Mouse (Mus musculus) liver, postnatal 0 days (tissue): ENCODE measurements around the gene Cdv3. TPM values are rescaled to one million over a fixed set of nuclear protein-coding genes. Genes with fewer than 3 reads are reported as not detected.

ENCODE experiments used
- ATAC-seq: fragments of 200-750 bp; cut with Nextera tagmentation; 2 replicates; pipeline ENCODE4 v1.8.0; 2017; ENCODE audit warnings: mild to moderate bottlenecking, moderate library complexity
- DNase-seq: peaks from one replicate; pipeline ENCODE4 v3.0.0-alpha.2; 2016
- H3K27ac ChIP-seq: fragments of 300-500 bp; sonication (generic); 2 replicates; pipeline ENCODE4 v1.5.1; 2014; ENCODE audit warnings: antibody characterized with exemption, moderate library complexity, mild to moderate bottlenecking, low read depth
- H3K27me3 ChIP-seq: fragments of 300-500 bp; sonication (generic); 2 replicates; pipeline ENCODE4 v1.6.1; 2014; ENCODE audit warnings: low read length, control low read depth, mixed read lengths; ENCODE audit not compliant: insufficient read depth
- H3K36me3 ChIP-seq: fragments of 300-500 bp; sonication (generic); replicated peaks from 2 replicates; pipeline ENCODE4 v1.6.1; 2014; ENCODE audit warnings: mild to moderate bottlenecking, control low read depth, low read length, moderate library complexity, mixed read lengths; ENCODE audit not compliant: insufficient read depth
- H3K4me1 ChIP-seq: fragments of 300-500 bp; sonication (generic); 2 replicates; pipeline ENCODE4 v1.6.1; 2014; ENCODE audit warnings: antibody characterized with exemption, mild to moderate bottlenecking, control low read depth; ENCODE audit not compliant: insufficient read depth
- H3K4me2 ChIP-seq: fragments of 300-500 bp; sonication (generic); 2 replicates; pipeline ENCODE4 v1.6.1; 2014; ENCODE audit warnings: low read depth, mild to moderate bottlenecking, low read length, moderate library complexity, mixed read lengths
- H3K4me3 ChIP-seq: fragments of 300-500 bp; sonication (generic); 2 replicates; pipeline ENCODE4 v1.5.1; 2014; ENCODE audit warnings: low read depth, low read length
- H3K9ac ChIP-seq: fragments of 300-500 bp; sonication (generic); replicated peaks from 2 replicates; pipeline ENCODE4 v1.6.1; 2014; ENCODE audit warnings: mild to moderate bottlenecking, moderate library complexity
- H3K9me3 ChIP-seq: fragments of 300-500 bp; sonication (generic); 2 replicates; pipeline ENCODE4 v1.6.1; 2016; ENCODE audit warnings: mild to moderate bottlenecking, control low read depth, low read length, mixed read lengths
- CTCF ChIP-seq: sonication (generic); IDR thresholded peaks from 2 replicates; pipeline ENCODE4 v1.5.1; 2016; ENCODE audit warnings: antibody characterized with exemption, low read depth
- EP300 ChIP-seq: IDR thresholded peaks from 2 replicates; pipeline ENCODE4 v1.6.1; 2016; ENCODE audit warnings: antibody characterized with exemption, low read depth, mild to moderate bottlenecking
- WGBS: fragments of 180-500 bp; shearing (Covaris S2); extraction: QIAGEN DNeasy Blood & Tissue Kit; methylation state at CpG from one replicate; pipeline ENCODE4 v1.1.7; 2014; ENCODE audit not compliant: insufficient replicate concordance; 5-methylcytosine and 5-hydroxymethylcytosine counted together
- polyA plus RNA-seq: library from polyadenylated mRNA; unstranded; fragments of >200 nt; fragmentation: Nextera tagmentation; extraction: Ambion mirVana; gene quantifications from 2 replicates; pipeline ENCODE4 v1.2.1, GENCODE M21; 2015

Gene Cdv3
- polyA plus RNA-seq, 1 experiment from 2014 or later: 36.6 TPM

- WGBS: 5% methylated on average over 1 of the region's 1 CpGs
Observed at GRCm38 (mm10) chr9:103385600-103385999, 20.0 kb upstream of the Cdv3 start.

DNA sequence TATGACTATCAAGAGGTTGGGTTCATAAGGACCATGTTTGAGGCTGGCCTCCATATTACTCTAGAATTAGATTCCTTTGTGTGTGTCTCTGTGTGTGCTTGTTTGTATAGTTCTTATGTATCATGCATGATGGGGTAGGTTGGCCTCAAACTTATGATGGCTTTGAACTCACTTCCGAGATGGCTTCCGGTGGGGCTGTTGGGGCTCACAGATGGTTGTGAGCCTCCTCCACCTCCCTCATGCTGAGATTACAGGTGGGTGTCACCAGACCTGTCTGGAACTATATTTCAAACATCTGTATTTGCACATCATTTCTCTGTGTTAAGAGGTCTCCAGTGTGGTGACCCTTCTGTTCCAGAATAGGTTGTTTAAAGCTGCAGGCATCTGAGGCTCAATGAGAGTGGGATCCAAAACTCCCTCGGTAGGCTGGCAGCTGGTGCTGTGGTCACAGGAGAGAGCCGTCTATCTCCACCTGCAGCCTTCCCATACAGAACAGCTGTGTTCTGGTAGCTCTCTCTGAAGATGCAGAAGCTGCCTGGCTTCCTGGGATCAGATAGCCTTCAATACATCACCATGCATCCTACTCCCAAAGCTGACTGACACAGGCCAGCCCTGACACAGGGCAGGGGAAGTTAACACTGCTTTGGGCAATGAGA lies 18.6 kb upstream of the Cdv3 start:
- Histone ChIP-seq H3K36me3 (no peaks in the 10 kb centered on the region), H3K4me3 (no peak overlapping the region), H3K4me1 (no peaks in the 10 kb centered on the region), H3K9ac (no peak overlapping the region), H3K4me2 (no peak overlapping the region), H3K27me3 (no peaks in the 10 kb centered on the region), H3K27ac (no peak overlapping the region), H3K9me3 (no peaks in the 10 kb centered on the region)
- TF ChIP-seq EP300 (no peak), CTCF (no peak)
- WGBS: 69% methylated on average over 4 of the region's 4 CpGs
- ATAC-seq (no peak), DNase-seq (no peak)

More at GRCm38 (mm10) chr9:103385600-103385999, 20.0 kb upstream of the Cdv3 start:
- no peak for ATAC-seq
- no peak for DNase-seq
- Histone ChIP-seq H3K4me2 (no peak overlapping the region), H3K36me3 (no peaks in the 10 kb centered on the region), H3K4me1 (no peaks in the 10 kb centered on the region), H3K4me3 (no peak overlapping the region), H3K9ac (no peak overlapping the region), H3K27ac (no peak overlapping the region), H3K27me3 (no peaks in the 10 kb centered on the region), H3K9me3 (no peaks in the 10 kb centered on the region)
- no peak for TF ChIP-seq EP300
- no peak for TF ChIP-seq CTCF

DNA sequence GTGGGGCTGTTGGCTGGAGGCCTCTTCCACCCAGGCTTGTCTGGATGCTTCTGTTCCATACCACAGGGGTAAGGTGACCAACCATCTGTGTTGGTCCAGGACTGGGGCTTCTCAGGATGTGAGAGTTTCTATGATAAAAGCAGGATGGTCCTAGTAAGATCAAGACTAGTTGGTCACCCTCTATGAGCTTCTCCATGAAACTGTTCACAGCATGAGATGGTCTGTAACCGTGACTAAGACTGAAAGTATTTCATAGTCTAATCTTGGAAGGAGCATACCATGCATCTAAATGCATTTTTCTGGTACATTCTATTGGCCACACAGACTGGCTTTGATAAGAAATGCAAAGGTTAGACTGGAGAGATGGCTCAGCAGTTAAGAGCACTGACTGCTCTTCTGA lies 17.9 kb upstream of the Cdv3 start:
- ATAC-seq: no peak
- H3K27ac ChIP-seq: no peak overlapping the region

GRCm38 (mm10) chr9:103382989-103383388 lies 17.3 kb upstream of the Cdv3 start:
- TF ChIP-seq EP300: no peak
- TF ChIP-seq CTCF: no peak
- Histone ChIP-seq H3K4me2 (no peak overlapping the region), H3K9me3 (no peaks in the 10 kb centered on the region), H3K36me3 (no peaks in the 10 kb centered on the region), H3K9ac (no peak overlapping the region), H3K4me1 (no peaks in the 10 kb centered on the region), H3K27ac (no peak overlapping the region), H3K27me3 (no peaks in the 10 kb centered on the region), H3K4me3 (no peak overlapping the region)
- DNase-seq (no peak), ATAC-seq (no peak)
- 45% methylated on average over 6 of the region's 6 CpGs for WGBS

More for the DNA sequence above, 17.9 kb upstream of the Cdv3 start:
- no peaks in the 10 kb centered on the region for H3K4me1 ChIP-seq
- no peak for DNase-seq
- 74% methylated on average over 1 of the region's 1 CpGs for WGBS
- H3K27me3 ChIP-seq: no peaks in the 10 kb centered on the region
- TF ChIP-seq CTCF: no peak
- no peak for TF ChIP-seq EP300
- no peaks in the 10 kb centered on the region for H3K36me3 ChIP-seq
- H3K9ac ChIP-seq: no peak overlapping the region
- no peaks in the 10 kb centered on the region for H3K9me3 ChIP-seq
- H3K4me3 ChIP-seq: no peak overlapping the region
- H3K4me2 ChIP-seq: no peak overlapping the region

- no peak for ATAC-seq
- Histone ChIP-seq H3K4me2 (no peak overlapping the region), H3K4me3 (no peak overlapping the region), H3K9ac (no peak overlapping the region), H3K36me3 (no peaks in the 10 kb centered on the region), H3K27ac (no peak overlapping the region), H3K9me3 (no peaks in the 10 kb centered on the region), H3K27me3 (no peaks in the 10 kb centered on the region), H3K4me1 (no peaks in the 10 kb centered on the region)
- DNase-seq: no peak
- no peak for TF ChIP-seq CTCF
- no peak for TF ChIP-seq EP300
- WGBS: 76% methylated on average over 4 of the region's 4 CpGs
Observed at GRCm38 (mm10) chr9:103380566-103380965, 14.9 kb upstream of the Cdv3 start.

DNA sequence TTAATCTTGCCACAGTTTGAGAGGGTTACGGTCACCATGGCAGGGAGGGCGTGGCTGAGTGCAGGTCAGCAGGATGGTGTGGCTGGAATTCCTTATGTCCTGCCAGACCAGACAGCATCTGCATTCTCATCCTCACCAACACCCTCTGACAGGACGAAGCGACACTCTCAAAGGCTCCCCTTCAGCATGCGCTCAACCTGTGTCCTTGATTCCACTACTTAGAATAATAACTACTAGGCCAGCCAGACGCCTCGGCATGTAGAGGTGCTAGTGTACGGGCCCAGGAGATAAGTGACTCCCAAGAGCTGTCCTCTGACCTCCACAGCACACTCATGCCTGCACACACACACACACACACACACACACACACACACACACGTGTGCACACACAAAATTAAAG lies 13.6 kb upstream of the Cdv3 start:
- TF ChIP-seq CTCF: no peak
- TF ChIP-seq EP300: no peak
- no peaks in the 10 kb centered on the region for H3K9me3 ChIP-seq
- WGBS: 74% methylated on average over 9 of the region's 9 CpGs

More for the DNA sequence above, 13.6 kb upstream of the Cdv3 start:
- Histone ChIP-seq H3K36me3 (no peaks in the 10 kb centered on the region), H3K27ac (no peak overlapping the region), H3K4me2 (no peak overlapping the region), H3K4me3 (no peak overlapping the region), H3K9ac (no peak overlapping the region), H3K4me1 (no peaks in the 10 kb centered on the region), H3K27me3 (no peaks in the 10 kb centered on the region)
- ATAC-seq (no peak), DNase-seq (no peak)
